Mouse (Mus musculus): ENCODE results near the gene Tnp1. TPM values are rescaled to one million over a fixed set of nuclear protein-coding genes. Genes with fewer than 3 reads are reported as not detected.

Gene Tnp1
- polyA plus RNA-seq (2011; ENCODE audit: insufficient read depth, insufficient read length, low replicate concordance, missing spikeins), result not detected in 2 replicates

GRCm38 (mm10) chr1:73015731-73016130 is at the start of gene Tnp1:
Tnp1 (minus strand) TSS chr1:73015909.
- H3K27ac ChIP-seq (ENCODE audit: control insufficient read depth, insufficient read depth, low read depth, low read length, poor library complexity), result no peak within 1 kb of the TSS
- 85% methylated on average over 12 of the region's 12 CpGs for WGBS
- TF ChIP-seq CTCF (IDR thresholded peaks at IDR 0.05; ENCODE audit: control insufficient read depth, insufficient read depth, low read length) (no peak), POLR2A (IDR thresholded peaks at IDR 0.05; ENCODE audit: borderline replicate concordance, control insufficient read depth, low read depth, low read length) (no peak)
- H3K4me1 ChIP-seq (ENCODE audit: control insufficient read depth, insufficient read depth, low read length), result no peaks in the 10 kb centered on the region
- no peak within 1 kb of the TSS for H3K4me3 ChIP-seq (replicated peaks; ENCODE audit: control insufficient read depth, low read depth, low read length)

DNA sequence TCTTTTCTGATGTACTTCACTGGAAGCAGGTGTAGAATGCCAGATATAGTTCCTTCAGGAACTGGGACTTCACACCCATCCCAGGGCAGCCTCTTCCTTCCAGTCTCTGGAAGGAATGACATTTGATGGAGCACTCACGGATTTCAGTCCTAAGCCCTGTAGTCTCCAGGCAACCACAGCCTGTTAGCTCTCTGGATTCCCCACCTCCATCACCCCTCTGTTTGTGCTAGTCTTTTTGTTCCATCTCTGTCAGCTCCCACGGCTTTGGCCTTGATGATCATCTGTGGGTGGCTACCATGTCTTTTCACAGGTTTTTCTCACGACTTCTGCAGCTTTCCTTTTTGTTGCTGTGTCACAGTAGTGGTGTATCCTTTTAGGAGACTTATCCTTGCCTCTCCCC is 48.6 kb upstream of the Tnp1 start:
- TF ChIP-seq CTCF (IDR thresholded peaks at IDR 0.05; ENCODE audit: control insufficient read depth, insufficient read depth, low read length) (no peak), POLR2A (IDR thresholded peaks at IDR 0.05; ENCODE audit: borderline replicate concordance, control insufficient read depth, low read depth, low read length) (no peak)
- Histone ChIP-seq H3K27ac (ENCODE audit: control insufficient read depth, insufficient read depth, low read depth, low read length, poor library complexity) (no peak overlapping the region), H3K4me1 (ENCODE audit: control insufficient read depth, insufficient read depth, low read length) (no peaks in the 10 kb centered on the region), H3K4me3 (replicated peaks; ENCODE audit: control insufficient read depth, low read depth, low read length) (no peak overlapping the region)
- WGBS, result 58% methylated on average over 3 of the region's 3 CpGs

DNA sequence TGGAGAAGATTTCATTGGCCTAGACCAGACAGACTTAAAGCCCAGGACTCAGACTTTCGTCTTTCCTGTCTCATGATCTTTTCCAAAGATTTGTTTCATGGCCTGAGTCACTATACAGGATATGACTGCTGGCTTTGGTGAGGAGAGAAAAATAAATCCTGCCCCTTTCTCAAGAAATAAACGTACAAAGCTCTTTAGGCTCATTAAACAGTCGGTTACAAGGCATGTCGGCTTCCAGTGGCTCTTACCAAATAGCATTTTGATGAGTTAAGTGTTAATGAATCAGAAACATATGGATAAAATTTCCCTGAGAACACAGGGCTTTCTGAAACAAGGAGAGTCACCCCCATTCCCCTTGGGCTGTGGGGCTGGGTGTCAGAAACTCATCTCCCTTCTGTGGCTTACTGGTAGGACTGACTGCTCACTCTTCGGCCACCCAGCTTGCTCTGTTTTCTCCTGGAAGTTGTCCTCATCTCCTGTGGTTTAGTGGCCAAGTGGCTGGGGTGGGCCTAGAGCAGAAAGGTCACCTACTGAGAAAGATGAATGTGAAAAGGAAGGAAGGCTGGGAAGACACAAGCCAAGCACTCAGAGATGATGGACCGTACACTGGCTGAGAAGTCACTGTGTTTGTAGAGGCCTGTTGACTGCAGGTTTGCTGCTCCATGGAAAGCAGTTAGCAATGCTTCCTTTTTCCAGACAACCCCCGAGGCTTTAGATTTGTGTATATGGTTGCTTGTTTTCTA is 46.0 kb upstream of the Tnp1 start:
- no peak for TF ChIP-seq CTCF (IDR thresholded peaks at IDR 0.05; ENCODE audit: control insufficient read depth, insufficient read depth, low read length)
- no peak for TF ChIP-seq POLR2A (IDR thresholded peaks at IDR 0.05; ENCODE audit: borderline replicate concordance, control insufficient read depth, low read depth, low read length)
- no peaks in the 10 kb centered on the region for H3K4me1 ChIP-seq (ENCODE audit: control insufficient read depth, insufficient read depth, low read length)
- 65% methylated on average over 7 of the region's 7 CpGs for WGBS
- H3K27ac ChIP-seq (ENCODE audit: control insufficient read depth, insufficient read depth, low read depth, low read length, poor library complexity), result no peak overlapping the region
- no peak overlapping the region for H3K4me3 ChIP-seq (replicated peaks; ENCODE audit: control insufficient read depth, low read depth, low read length)

DNA sequence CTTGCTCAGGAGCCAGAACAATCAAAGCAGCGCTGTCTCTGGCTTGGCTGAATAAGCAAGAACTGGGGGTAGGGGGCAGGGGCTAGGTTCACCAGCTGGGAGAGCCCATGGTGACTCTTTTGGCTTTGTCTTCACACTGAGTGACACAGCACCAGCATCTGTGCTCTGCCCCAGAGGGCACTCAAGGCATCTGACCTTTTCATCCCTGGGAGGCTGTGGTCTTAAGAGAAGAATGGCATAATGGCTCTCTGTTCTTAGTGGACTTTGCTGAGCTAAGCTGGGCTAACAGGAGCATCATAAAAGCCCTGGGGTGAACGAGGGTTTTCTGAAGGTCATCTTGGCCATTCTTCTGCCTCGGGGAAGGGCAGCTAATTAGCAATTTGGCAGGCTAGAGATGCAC is 44.6 kb upstream of the Tnp1 start:
- TF ChIP-seq POLR2A (IDR thresholded peaks at IDR 0.05; ENCODE audit: borderline replicate concordance, control insufficient read depth, low read depth, low read length) (no peak), CTCF (IDR thresholded peaks at IDR 0.05; ENCODE audit: control insufficient read depth, insufficient read depth, low read length) (no peak)
- no peak overlapping the region for H3K27ac ChIP-seq (ENCODE audit: control insufficient read depth, insufficient read depth, low read depth, low read length, poor library complexity)
- no peaks in the 10 kb centered on the region for H3K4me1 ChIP-seq (ENCODE audit: control insufficient read depth, insufficient read depth, low read length)
- no peak overlapping the region for H3K4me3 ChIP-seq (replicated peaks; ENCODE audit: control insufficient read depth, low read depth, low read length)
- 57% methylated on average over 3 of the region's 3 CpGs for WGBS

DNA sequence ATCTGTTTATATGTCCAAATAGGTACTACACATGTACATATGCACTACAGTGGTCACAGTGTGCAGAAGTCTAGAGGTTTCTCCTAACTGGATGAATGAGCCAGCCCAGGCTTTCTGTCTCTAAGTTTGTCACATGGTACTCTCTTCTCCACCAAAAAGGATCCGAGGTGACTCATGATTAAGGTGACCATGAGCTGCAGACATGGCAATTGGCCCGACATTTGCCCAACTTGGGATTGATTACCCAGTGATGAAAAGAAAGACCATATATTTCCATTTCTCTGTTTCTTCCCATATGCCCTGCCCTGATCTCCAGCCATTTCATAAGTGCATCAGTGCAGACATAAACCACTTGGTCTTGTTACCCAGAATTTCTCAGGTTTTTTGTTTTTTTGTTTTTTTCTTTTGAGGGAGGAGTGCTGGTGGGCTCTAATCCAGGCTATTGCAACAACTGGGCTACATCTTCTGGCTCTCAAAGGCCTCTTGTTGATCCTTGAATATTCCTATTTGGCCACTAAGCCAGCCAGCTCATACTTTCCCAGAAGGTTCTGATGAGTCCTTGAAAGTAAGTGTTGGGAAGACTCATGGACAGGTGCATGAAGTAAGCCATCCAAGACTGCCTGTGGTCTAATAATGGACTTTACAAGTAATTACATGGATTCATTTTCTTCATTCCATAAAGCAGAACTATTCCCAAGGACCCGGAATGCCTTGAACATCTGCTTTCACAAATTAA is 40.7 kb upstream of the Tnp1 start:
- TF ChIP-seq CTCF (IDR thresholded peaks at IDR 0.05; ENCODE audit: control insufficient read depth, insufficient read depth, low read length), result no peak
- no peak for TF ChIP-seq POLR2A (IDR thresholded peaks at IDR 0.05; ENCODE audit: borderline replicate concordance, control insufficient read depth, low read depth, low read length)
- 80% methylated on average over 3 of the region's 3 CpGs for WGBS

DNA sequence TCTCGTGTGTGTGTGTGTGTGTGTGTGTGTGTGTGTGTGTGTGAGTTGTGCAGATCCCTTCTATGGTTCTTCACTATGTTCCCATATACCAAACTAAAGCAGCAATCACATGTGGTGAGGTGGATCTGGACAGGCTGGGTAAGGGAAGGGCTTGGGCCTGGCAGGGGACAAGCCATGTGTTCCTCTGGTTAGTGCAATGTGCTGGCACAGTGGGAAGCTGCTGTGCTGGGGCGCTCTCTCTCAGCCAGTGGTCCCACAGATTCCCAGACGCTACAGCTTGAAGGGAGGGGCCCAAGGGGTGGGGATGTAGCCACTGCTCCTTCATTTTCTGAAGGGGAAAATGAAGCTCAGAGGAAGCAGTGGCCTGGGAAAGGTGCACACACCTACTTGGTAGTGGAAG is 40.1 kb upstream of the Tnp1 start:
- H3K4me1 ChIP-seq (ENCODE audit: control insufficient read depth, insufficient read depth, low read length), result no peaks in the 10 kb centered on the region
- TF ChIP-seq CTCF (IDR thresholded peaks at IDR 0.05; ENCODE audit: control insufficient read depth, insufficient read depth, low read length) (no peak), POLR2A (IDR thresholded peaks at IDR 0.05; ENCODE audit: borderline replicate concordance, control insufficient read depth, low read depth, low read length) (no peak)
- H3K27ac ChIP-seq (ENCODE audit: control insufficient read depth, insufficient read depth, low read depth, low read length, poor library complexity), result no peak overlapping the region
- H3K4me3 ChIP-seq (replicated peaks; ENCODE audit: control insufficient read depth, low read depth, low read length), result no peak overlapping the region
- WGBS, result 56% methylated on average over 3 of the region's 3 CpGs

More for the DNA sequence above, 40.7 kb upstream of the Tnp1 start:
- H3K27ac ChIP-seq (ENCODE audit: control insufficient read depth, insufficient read depth, low read depth, low read length, poor library complexity), result no peak overlapping the region
- no peaks in the 10 kb centered on the region for H3K4me1 ChIP-seq (ENCODE audit: control insufficient read depth, insufficient read depth, low read length)
- no peak overlapping the region for H3K4me3 ChIP-seq (replicated peaks; ENCODE audit: control insufficient read depth, low read depth, low read length)

- H3K27ac ChIP-seq (ENCODE audit: control insufficient read depth, insufficient read depth, low read depth, low read length, poor library complexity), result no peak overlapping the region
- 71% methylated on average over 6 of the region's 6 CpGs for WGBS
- TF ChIP-seq CTCF (IDR thresholded peaks at IDR 0.05; ENCODE audit: control insufficient read depth, insufficient read depth, low read length) (no peak), POLR2A (IDR thresholded peaks at IDR 0.05; ENCODE audit: borderline replicate concordance, control insufficient read depth, low read depth, low read length) (no peak)
- no peaks in the 10 kb centered on the region for H3K4me1 ChIP-seq (ENCODE audit: control insufficient read depth, insufficient read depth, low read length)
- no peak overlapping the region for H3K4me3 ChIP-seq (replicated peaks; ENCODE audit: control insufficient read depth, low read depth, low read length)
Measured at GRCm38 (mm10) chr1:73055206-73055605, 39.5 kb upstream of the Tnp1 start.

- Histone ChIP-seq H3K4me3 (replicated peaks; ENCODE audit: control insufficient read depth, low read depth, low read length) (no peak overlapping the region), H3K27ac (ENCODE audit: control insufficient read depth, insufficient read depth, low read depth, low read length, poor library complexity) (no peak overlapping the region), H3K4me1 (ENCODE audit: control insufficient read depth, insufficient read depth, low read length) (no peaks in the 10 kb centered on the region)
- WGBS, result 71% methylated on average over 9 of the region's 9 CpGs
- TF ChIP-seq POLR2A (IDR thresholded peaks at IDR 0.05; ENCODE audit: borderline replicate concordance, control insufficient read depth, low read depth, low read length) (no peak), CTCF (IDR thresholded peaks at IDR 0.05; ENCODE audit: control insufficient read depth, insufficient read depth, low read length) (no peak)
Measured at GRCm38 (mm10) chr1:73053545-73054326, 38.0 kb upstream of the Tnp1 start.

Data from bone marrow, adult 2 months (tissue).